Mouse (Mus musculus) bone marrow, adult 2 months (tissue): Measurements from ENCODE around the gene Galnt6. TPM values are rescaled to one million over a fixed set of nuclear protein-coding genes. Genes with fewer than 3 reads are reported as not detected.
A peak's percentile ranks its signal among the peaks of the same experiment; 100 is the strongest.

Experiments used
- H3K27ac ChIP-seq: fragments of 200-500 bp; 2 replicates; pipeline ENCODE4 v1.5.1; 2012; ENCODE audit warnings: low read depth, mild to moderate bottlenecking, control low read depth, inconsistent platforms, low read length; ENCODE audit not compliant: control insufficient read depth, poor library complexity, insufficient read depth
- H3K4me1 ChIP-seq: fragments of 200-500 bp; 2 replicates; pipeline ENCODE4 v1.6.1; 2011; ENCODE audit warnings: low read length; ENCODE audit not compliant: control insufficient read depth, insufficient read depth
- H3K4me3 ChIP-seq: fragments of 200-500 bp; replicated peaks from 2 replicates; pipeline ENCODE3; 2011; ENCODE audit warnings: mild to moderate bottlenecking, low read depth, low read length, control low read depth; ENCODE audit not compliant: control insufficient read depth
- CTCF ChIP-seq: fragments of 200-500 bp; IDR thresholded peaks from 2 replicates; pipeline ENCODE4 v1.5.1; 2011; ENCODE audit warnings: low read length, control low read depth; ENCODE audit not compliant: control insufficient read depth, insufficient read depth
- POLR2A ChIP-seq: fragments of 200-500 bp; IDR thresholded peaks from 2 replicates; pipeline ENCODE4 v1.6.1; 2011; ENCODE audit warnings: low read depth, mild to moderate bottlenecking, control low read depth, low read length, borderline replicate concordance; ENCODE audit not compliant: control insufficient read depth
- WGBS: fragments of 180-500 bp; shearing (Covaris S2); methylation state at CpG from one replicate; pipeline ENCODE4 v1.1.7; 2018; 5-methylcytosine and 5-hydroxymethylcytosine counted together
- polyA plus RNA-seq: library from polyadenylated mRNA; stranded (reverse); fragments of >200 nt; gene quantifications from 2 replicates; pipeline ENCODE4 v1.2.4, GENCODE M21; 2011; ENCODE audit warnings: low replicate concordance; ENCODE audit not compliant: missing spikeins, insufficient read depth, insufficient read length

The Galnt6 gene
- polyA plus RNA-seq, 1 experiment, result 11.8 TPM

- WGBS, result 67% methylated on average over 10 of the region's 10 CpGs
- no peak overlapping the region for H3K4me3 ChIP-seq
- H3K4me1 ChIP-seq, result peaks cover 3% of the 10 kb centered on the region; the same call in 1 of the 2 replicates
- TF ChIP-seq CTCF, result no peak
- no peak for TF ChIP-seq POLR2A
- no peak overlapping the region for H3K27ac ChIP-seq
Measured at GRCm38 (mm10) chr15:100684450-100684849, 44.7 kb downstream of the Galnt6 start.

- Histone ChIP-seq H3K4me1 (peaks cover 3% of the 10 kb centered on the region; the same call in 1 of the 2 replicates), H3K4me3 (no peak overlapping the region), H3K27ac (no peak overlapping the region)
- no peak for TF ChIP-seq POLR2A
- TF ChIP-seq CTCF, result peak; percentile 73
- 39% methylated on average over 2 of the region's 2 CpGs for WGBS
Measured at GRCm38 (mm10) chr15:100683041-100683440, 46.1 kb downstream of the Galnt6 start.

- 74% methylated on average over 7 of the region's 7 CpGs for WGBS
- TF ChIP-seq CTCF (no peak), POLR2A (no peak)
- Histone ChIP-seq H3K27ac (no peak overlapping the region), H3K4me1 (peaks cover 2% of the 10 kb centered on the region; the same call in 1 of the 2 replicates), H3K4me3 (no peak overlapping the region)
Measured at GRCm38 (mm10) chr15:100681770-100682169, 47.4 kb downstream of the Galnt6 start.

- Histone ChIP-seq H3K4me1 (peaks cover 2% of the 10 kb centered on the region; the same call in 1 of the 2 replicates), H3K4me3 (no peak overlapping the region), H3K27ac (no peak overlapping the region)
- TF ChIP-seq CTCF (no peak), POLR2A (no peak)
- 39% methylated on average over 3 of the region's 3 CpGs for WGBS
Measured at GRCm38 (mm10) chr15:100680381-100680780, 48.8 kb downstream of the Galnt6 start.

- WGBS, result 41% methylated on average over 14 of the region's 14 CpGs
- peaks cover 3% of the 10 kb centered on the region; the same call in 1 of the 2 replicates for H3K4me1 ChIP-seq
- H3K4me3 ChIP-seq, result no peak overlapping the region
- peak overlapping the region; percentile 28 for H3K27ac ChIP-seq
- TF ChIP-seq POLR2A (no peak), CTCF (no peak)
Measured at GRCm38 (mm10) chr15:100679005-100679404, 50.2 kb downstream of the Galnt6 start.

- peak overlapping the region; percentile 28 for H3K27ac ChIP-seq
- TF ChIP-seq POLR2A, result no peak
- TF ChIP-seq CTCF, result no peak
- H3K4me1 ChIP-seq, result peaks cover 3% of the 10 kb centered on the region; the same call in 1 of the 2 replicates
- 44% methylated on average over 12 of the region's 12 CpGs for WGBS
- H3K4me3 ChIP-seq, result no peak overlapping the region
Measured at GRCm38 (mm10) chr15:100678581-100678980, 50.6 kb downstream of the Galnt6 start.

GRCm38 (mm10) chr15:100677675-100678074 lies 51.5 kb downstream of the Galnt6 start:
- Histone ChIP-seq H3K27ac (no peak overlapping the region; the same call in 1 of the 2 replicates), H3K4me3 (no peak overlapping the region), H3K4me1 (peaks cover 3% of the 10 kb centered on the region; the same call in 1 of the 2 replicates)
- WGBS, result 46% methylated on average over 8 of the region's 8 CpGs
- no peak for TF ChIP-seq POLR2A
- TF ChIP-seq CTCF, result no peak

GRCm38 (mm10) chr15:100676521-100676920 lies 52.7 kb downstream of the Galnt6 start:
- no peak for TF ChIP-seq POLR2A
- TF ChIP-seq CTCF, result no peak
- WGBS, result 62% methylated on average over 1 of the region's 1 CpGs
- Histone ChIP-seq H3K4me3 (no peak overlapping the region), H3K4me1 (peaks cover 3% of the 10 kb centered on the region; the same call in 1 of the 2 replicates), H3K27ac (no peak overlapping the region)

GRCm38 (mm10) chr15:100675486-100675885 lies 53.7 kb downstream of the Galnt6 start:
- WGBS, result 43% methylated on average over 3 of the region's 3 CpGs
- H3K4me1 ChIP-seq, result peaks cover 3% of the 10 kb centered on the region; the same call in 1 of the 2 replicates
- peak overlapping the region; percentile 34; the same call in 1 of the 2 replicates for H3K27ac ChIP-seq

More at GRCm38 (mm10) chr15:100675486-100675885, 53.7 kb downstream of the Galnt6 start:
- TF ChIP-seq POLR2A, result no peak
- no peak for TF ChIP-seq CTCF
- no peak overlapping the region for H3K4me3 ChIP-seq
